Mouse (Mus musculus) forebrain, embryonic 16.5 days (tissue): ENCODE data around the gene Gm20883. TPM values are rescaled to one million over a fixed set of nuclear protein-coding genes. Genes with fewer than 3 reads are reported as not detected.
"Not testable (repeated sequence)": the region's sequence is repeated elsewhere in the genome, so short reads cannot be mapped to it uniquely, and the experiment has no call there.

Experiments used
- ATAC-seq: fragments of 200-750 bp; cut with Nextera tagmentation; 2 replicates; pipeline ENCODE4 v1.8.0; 2017; ENCODE audit warnings: mild to moderate bottlenecking, moderate library complexity
- H3K27ac ChIP-seq: fragments of 300-500 bp; sonication (generic); 2 replicates; pipeline ENCODE4 v1.5.1; 2014; ENCODE audit warnings: low read length, control low read depth
- H3K27me3 ChIP-seq: fragments of 300-500 bp; sonication (generic); replicated peaks from 2 replicates; pipeline ENCODE4 v1.6.1; 2014; ENCODE audit warnings: low read length; ENCODE audit not compliant: control insufficient read depth, insufficient read depth
- H3K36me3 ChIP-seq: fragments of 300-500 bp; sonication (generic); 2 replicates; pipeline ENCODE4 v1.6.1; 2014; ENCODE audit not compliant: control insufficient read depth, insufficient read depth
- H3K4me1 ChIP-seq: fragments of 300-500 bp; sonication (generic); replicated peaks from 2 replicates; pipeline ENCODE4 v1.6.1; 2014; ENCODE audit warnings: low read length; ENCODE audit not compliant: control insufficient read depth, insufficient read depth
- H3K4me2 ChIP-seq: fragments of 300-500 bp; sonication (generic); 2 replicates; pipeline ENCODE4 v1.6.1; 2014; ENCODE audit warnings: mild to moderate bottlenecking, low read length, control low read depth
- H3K4me3 ChIP-seq: fragments of 300-500 bp; sonication (generic); replicated peaks from 2 replicates; pipeline ENCODE4 v1.5.1; 2014; ENCODE audit warnings: mild to moderate bottlenecking, low read length, control low read depth
- H3K9ac ChIP-seq: fragments of 300-500 bp; sonication (generic); replicated peaks from 2 replicates; pipeline ENCODE4 v1.6.1; 2014; ENCODE audit warnings: low read depth, low read length, control low read depth
- H3K9me3 ChIP-seq: fragments of 300-500 bp; sonication (generic); 2 replicates; pipeline ENCODE4 v1.6.1; 2016; ENCODE audit warnings: low read length; ENCODE audit not compliant: control insufficient read depth
- WGBS: fragments of 180-500 bp; shearing (Covaris S2); extraction: QIAGEN DNeasy Blood & Tissue Kit; methylation state at CpG from one replicate; pipeline ENCODE4 v1.1.7; 2014; 5-methylcytosine and 5-hydroxymethylcytosine counted together
- polyA plus RNA-seq: library from polyadenylated mRNA; unstranded; fragments of >200 nt; fragmentation: Nextera tagmentation; extraction: Ambion mirVana; gene quantifications from 2 replicates; pipeline ENCODE4 v1.2.1, GENCODE M21; 2015

Gene Gm20883
- not detected in 2 replicates for polyA plus RNA-seq

GRCm38 (mm10) chrY:50607951-50608350, at the start of gene Gm20883:
Gm20883 (plus strand) TSS chrY:50608251.
- ATAC-seq, H3K4me3 ChIP-seq, H3K9me3 ChIP-seq, H3K9ac ChIP-seq, H3K4me2 ChIP-seq, H3K36me3 ChIP-seq, H3K4me1 ChIP-seq, H3K27me3 ChIP-seq, H3K27ac ChIP-seq: not testable (repeated sequence)
- no CpG with 5 or more reads among the region's 6 CpGs for WGBS
